Mouse (Mus musculus) heart, adult 2 months (tissue): ENCODE data around the gene Nkx2-2. TPM values are rescaled to one million over a fixed set of nuclear protein-coding genes. Genes with fewer than 3 reads are reported as not detected.
"Not testable (repeated sequence)": the region's sequence is repeated elsewhere in the genome, so short reads cannot be mapped to it uniquely, and the experiment has no call there.

Experiments
- DNase-seq, 2 experiments: peaks; one replicate each; pipeline ENCODE4 v3.0.0; 2021
- H3K27ac ChIP-seq: fragments of 200-600 bp; 2 replicates; pipeline ENCODE4 v1.8.1; 2022
- H3K27me3 ChIP-seq: fragments of 200-500 bp; 2 replicates; pipeline ENCODE4 v1.6.1; 2012; ENCODE audit warnings: mild to moderate bottlenecking, low read length, inconsistent platforms, mixed read lengths; ENCODE audit not compliant: control insufficient read depth, insufficient read depth
- H3K36me3 ChIP-seq: fragments of 200-500 bp; 2 replicates; pipeline ENCODE4 v1.6.1; 2012; ENCODE audit warnings: low read length, inconsistent platforms; ENCODE audit not compliant: control insufficient read depth, insufficient read depth
- H3K4me1 ChIP-seq: fragments of 200-500 bp; 2 replicates; pipeline ENCODE4 v1.6.1; 2011; ENCODE audit warnings: low read length; ENCODE audit not compliant: control insufficient read depth, insufficient read depth
- H3K4me3 ChIP-seq: fragments of 200-600 bp; 2 replicates; pipeline ENCODE4 v1.8.1; 2022
- H3K79me2 ChIP-seq: fragments of 200-500 bp; replicated peaks from 2 replicates; pipeline ENCODE4 v1.6.1; 2012; ENCODE audit warnings: mild to moderate bottlenecking, inconsistent platforms, low read length, moderate library complexity, mixed read lengths; ENCODE audit not compliant: control insufficient read depth, insufficient read depth
- H3K9ac ChIP-seq: fragments of 200-500 bp; 2 replicates; pipeline ENCODE4 v1.6.1; 2012; ENCODE audit warnings: low read depth, mild to moderate bottlenecking, control low read depth, inconsistent platforms, low read length, mixed read lengths
- CTCF ChIP-seq: fragments of 200-600 bp; IDR thresholded peaks from 2 replicates; pipeline ENCODE4 v1.8.1; 2022; ENCODE audit warnings: antibody characterized with exemption, mild to moderate bottlenecking, moderate library complexity
- EP300 ChIP-seq: fragments of 200-500 bp; IDR thresholded peaks from 2 replicates; pipeline ENCODE4 v1.6.1; 2011; ENCODE audit warnings: low read depth, low read length, control low read depth; ENCODE audit not compliant: insufficient read depth
- POLR2A ChIP-seq: fragments of 200-500 bp; IDR thresholded peaks from 2 replicates; pipeline ENCODE4 v1.6.1; 2011; ENCODE audit warnings: mild to moderate bottlenecking, low read depth, low read length, control low read depth; ENCODE audit not compliant: insufficient read depth
- WGBS: fragments of 180-500 bp; shearing (Covaris S2); methylation state at CpG from one replicate; pipeline ENCODE4 v1.1.7; 2018; 5-methylcytosine and 5-hydroxymethylcytosine counted together
- intact Hi-C: fragments of 180-260 bp; cut with DNase I; formaldehyde crosslinking; loops from one replicate; pipeline ENCODE4 v1.15.1; 2025
- polyA plus RNA-seq: library from polyadenylated mRNA; depleted of rRNA; stranded (reverse); fragments of >200 nt; gene quantifications from 2 replicates; pipeline ENCODE4 v1.2.3, GENCODE M21; 2012
- total RNA-seq, 2 experiments: library from RNA; stranded (reverse); gene quantifications; 2 replicates each; pipeline ENCODE4 v1.2.3; 2021

The Nkx2-2 gene
- total and polyA plus RNA-seq, 3 experiments, result not detected

- Histone ChIP-seq H3K79me2 (no peaks in the 10 kb centered on the region), H3K36me3 (no peaks in the 10 kb centered on the region), H3K27ac (no peak overlapping the region), H3K4me3 (peak overlapping the region; percentile 19; the same call in 1 of the 2 replicates), H3K27me3 (peaks cover 2% of the 10 kb centered on the region; the same call in 1 of the 2 replicates), H3K4me1 (no peaks in the 10 kb centered on the region), H3K9ac (no peak overlapping the region)
- peak; percentile 65; the same call in 1 of the 2 replicates for TF ChIP-seq EP300
- peak; percentile 68 for TF ChIP-seq CTCF
- no peak for TF ChIP-seq POLR2A
- DNase-seq, result peak; percentile 75 to 88
- WGBS, result 9% methylated on average over 10 of the region's 10 CpGs
- intact Hi-C loops, result loop anchor here (1.0 to 10.0 kb wide), 7 partner anchors 80 to 710 kb away; partner anchors contain the start of gene Kiz
Measured at GRCm38 (mm10) chr2:147177672-147178071, 16.4 kb downstream of the Nkx2-2 start.

GRCm38 (mm10) chr2:147175296-147175695 is 18.7 kb downstream of the Nkx2-2 start:
- no peak for DNase-seq
- no peak for TF ChIP-seq CTCF
- no peak for TF ChIP-seq EP300
- TF ChIP-seq POLR2A, result no peak
- intact Hi-C loops, result loop anchor here (5.0 to 10.0 kb wide), 5 partner anchors 82 to 708 kb away; partner anchors contain the start of gene Kiz
- Histone ChIP-seq H3K27me3 (no peaks in the 10 kb centered on the region; the same call in 1 of the 2 replicates), H3K36me3 (no peaks in the 10 kb centered on the region), H3K9ac (no peak overlapping the region), H3K27ac (no peak overlapping the region), H3K4me3 (no peak overlapping the region), H3K4me1 (no peaks in the 10 kb centered on the region), H3K79me2 (no peaks in the 10 kb centered on the region)
- WGBS, result 73% methylated on average over 11 of the region's 11 CpGs

- H3K27me3 ChIP-seq, result no peaks in the 10 kb centered on the region
- H3K79me2 ChIP-seq, result no peaks in the 10 kb centered on the region
- H3K27ac ChIP-seq, result no peak overlapping the region
- no peaks in the 10 kb centered on the region for H3K4me1 ChIP-seq
- no peak for DNase-seq
- TF ChIP-seq CTCF (no peak), EP300 (no peak), POLR2A (no peak)
- H3K9ac ChIP-seq, result no peak overlapping the region
- no peak overlapping the region for H3K4me3 ChIP-seq
- no peaks in the 10 kb centered on the region for H3K36me3 ChIP-seq
- intact Hi-C loops, result loop anchor here (10.0 kb wide), 1 partner anchor 319 kb away; the partner anchor contains the start of gene Kiz
Measured at GRCm38 (mm10) chr2:147173751-147174150, 20.3 kb downstream of the Nkx2-2 start.

- H3K9ac ChIP-seq, H3K4me1 ChIP-seq, DNase-seq, H3K79me2 ChIP-seq, H3K4me3 ChIP-seq, H3K27me3 ChIP-seq, H3K36me3 ChIP-seq, H3K27ac ChIP-seq: not testable (repeated sequence)
- intact Hi-C loops, result loop anchor here (10.0 kb wide), 1 partner anchor 316 kb away; the partner anchor contains the start of gene Kiz
- TF ChIP-seq CTCF, result 0 out of 2 replicates have a peak, but pooled peaks have one; percentile 7
- 68% methylated on average over 9 of the region's 9 CpGs for WGBS
Measured at GRCm38 (mm10) chr2:147170538-147170937, 23.5 kb downstream of the Nkx2-2 start.

- no peaks in the 10 kb centered on the region for H3K79me2 ChIP-seq
- no peak overlapping the region for H3K27ac ChIP-seq
- no peak for DNase-seq
- H3K4me3 ChIP-seq, result no peak overlapping the region
- no peaks in the 10 kb centered on the region for H3K27me3 ChIP-seq
- WGBS, result 64% methylated on average over 1 of the region's 1 CpGs
- intact Hi-C loops, result no loop called here
- no peaks in the 10 kb centered on the region for H3K4me1 ChIP-seq
- H3K9ac ChIP-seq, result no peak overlapping the region
- TF ChIP-seq CTCF, result no peak
- no peak for TF ChIP-seq EP300
- no peak for TF ChIP-seq POLR2A
- no peaks in the 10 kb centered on the region for H3K36me3 ChIP-seq
Measured at GRCm38 (mm10) chr2:147165863-147166262, 28.2 kb downstream of the Nkx2-2 start.

GRCm38 (mm10) chr2:147165376-147165775 is 28.7 kb downstream of the Nkx2-2 start:
- intact Hi-C loops, result no loop called here
- no peak overlapping the region for H3K9ac ChIP-seq
- no peak overlapping the region for H3K27ac ChIP-seq
- H3K4me1 ChIP-seq, result no peaks in the 10 kb centered on the region
- no peaks in the 10 kb centered on the region for H3K36me3 ChIP-seq
- H3K4me3 ChIP-seq, result no peak overlapping the region
- no peaks in the 10 kb centered on the region for H3K27me3 ChIP-seq
- no peaks in the 10 kb centered on the region for H3K79me2 ChIP-seq
- DNase-seq, result no peak
- TF ChIP-seq EP300 (no peak), CTCF (no peak), POLR2A (no peak)
- WGBS, result 84% methylated on average over 3 of the region's 3 CpGs
